Mouse (Mus musculus) layer of hippocampus, adult 9-10 months (tissue): ENCODE data around the gene Gm29866.
"Not testable (repeated sequence)": the region's sequence is repeated elsewhere in the genome, so short reads cannot be mapped to it uniquely, and the experiment has no call there.

Source experiments
- DNase-seq: peaks from one replicate; pipeline ENCODE4 v3.0.0; 2022; ENCODE audit warnings: low spot score

Gene Gm29866

GRCm38 (mm10) chrY:20993557-20993956 is at the start of gene Gm29866:
Gene Gm29866, minus strand, starts transcription at chrY:20993657.
- not testable (repeated sequence) for DNase-seq
